Mouse (Mus musculus): Measurements from ENCODE around the gene Hvcn1. TPM values are rescaled to one million over a fixed set of nuclear protein-coding genes. Genes with fewer than 3 reads are reported as not detected.
"Not testable (repeated sequence)": the region's sequence is repeated elsewhere in the genome, so short reads cannot be mapped to it uniquely, and the experiment has no call there.

The Hvcn1 gene
- polyA plus RNA-seq, 1 experiment from 2014 or later = 2.6 TPM

GRCm38 (mm10) chr5:122208909-122209308 is 2.3 kb downstream of the Hvcn1 start:
- WGBS = 61% methylated on average over 6 of the region's 6 CpGs
- H3K4me1 ChIP-seq (replicated peaks) = peaks cover 14% of the 10 kb centered on the region
- H3K9ac ChIP-seq = no peak overlapping the region
- no peaks in the 10 kb centered on the region for H3K27me3 ChIP-seq
- peak overlapping the region; percentile 69 for H3K4me2 ChIP-seq
- H3K4me3 ChIP-seq = no peak overlapping the region
- peak overlapping the region; percentile 54; the same call in 1 of the 2 replicates for H3K27ac ChIP-seq
- H3K9me3 ChIP-seq (replicated peaks) = no peaks in the 10 kb centered on the region
- ATAC-seq (replicated peaks; ENCODE audit: insufficient number of reproducible peaks, insufficient read depth, low FRiP score, low read depth) = no peak
- no peaks in the 10 kb centered on the region for H3K36me3 ChIP-seq

DNA sequence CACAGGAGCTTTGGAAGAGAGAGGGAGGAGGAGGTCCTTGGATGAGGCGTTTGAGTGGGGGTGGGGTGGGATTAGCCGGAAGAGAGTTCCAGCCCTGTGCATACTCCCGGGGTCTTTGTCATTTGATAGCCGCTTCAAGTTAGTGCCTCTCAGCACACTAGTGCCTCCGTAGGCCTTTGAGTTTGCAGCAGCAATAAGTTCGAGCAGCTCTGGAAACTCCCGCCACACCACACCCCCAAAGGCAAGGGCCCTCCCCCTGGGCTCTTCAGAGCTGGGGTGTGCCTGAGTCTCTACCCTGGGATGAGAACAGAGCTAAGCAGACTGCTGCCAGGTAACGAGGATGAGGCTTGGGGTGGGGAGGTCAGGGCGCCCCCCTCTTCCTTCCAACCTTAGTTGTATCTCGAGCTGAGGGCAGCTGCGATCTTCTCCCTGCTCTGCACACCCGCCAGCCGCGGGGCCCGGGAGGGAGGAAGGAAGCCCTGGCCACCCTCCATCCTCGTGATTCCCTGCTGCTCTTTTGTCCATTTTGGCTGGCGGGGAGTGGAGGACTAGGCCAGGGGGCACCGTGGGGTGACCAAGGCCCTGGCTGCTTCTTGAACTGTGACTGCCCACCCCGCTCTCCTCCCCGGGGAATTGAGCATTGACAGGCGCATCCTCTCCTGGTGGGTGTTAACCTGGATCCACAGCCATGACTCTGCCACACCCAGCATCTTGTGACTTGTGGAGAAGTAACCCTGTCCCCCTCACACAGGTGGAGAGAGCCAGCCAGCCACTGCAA is 3.2 kb downstream of the Hvcn1 start:
- Histone ChIP-seq H3K9ac (peak overlapping the region; percentile 53), H3K27ac (peak overlapping the region; percentile 54; the same call in 1 of the 2 replicates), H3K4me1 (replicated peaks) (peaks cover 14% of the 10 kb centered on the region), H3K9me3 (replicated peaks) (no peaks in the 10 kb centered on the region), H3K36me3 (no peaks in the 10 kb centered on the region), H3K4me3 (peak overlapping the region; percentile 44), H3K4me2 (peak overlapping the region; percentile 69), H3K27me3 (no peaks in the 10 kb centered on the region)
- peak; percentile 59 for ATAC-seq (replicated peaks; ENCODE audit: insufficient number of reproducible peaks, insufficient read depth, low FRiP score, low read depth)
- 9% methylated on average over 18 of the region's 21 CpGs for WGBS

DNA sequence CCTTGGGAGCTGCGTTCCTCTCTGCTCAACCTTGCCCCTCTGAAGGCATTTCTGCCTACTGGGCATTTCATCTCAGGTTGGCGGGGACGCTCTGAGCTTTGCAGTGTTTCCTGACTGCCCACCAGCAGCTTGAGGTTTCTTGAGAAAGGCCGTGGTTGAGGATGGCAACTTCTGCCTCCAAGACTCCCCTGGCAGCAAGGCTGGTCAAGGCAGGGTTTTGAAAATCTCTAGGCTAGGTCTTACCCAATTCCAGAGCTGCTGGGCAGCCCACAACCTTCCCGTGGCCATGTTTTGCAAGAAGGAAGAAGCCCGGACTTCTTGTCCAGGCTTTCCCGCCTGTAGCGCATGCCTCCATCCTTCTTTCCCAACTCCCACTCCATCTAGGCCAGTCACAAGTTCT is 4.3 kb downstream of the Hvcn1 start:
- Histone ChIP-seq H3K4me1 (replicated peaks) (peaks cover 14% of the 10 kb centered on the region), H3K9ac (no peak overlapping the region), H3K4me3 (no peak overlapping the region), H3K36me3 (no peaks in the 10 kb centered on the region), H3K27me3 (no peaks in the 10 kb centered on the region), H3K27ac (no peak overlapping the region), H3K9me3 (replicated peaks) (no peaks in the 10 kb centered on the region), H3K4me2 (no peak overlapping the region)
- ATAC-seq (replicated peaks; ENCODE audit: insufficient number of reproducible peaks, insufficient read depth, low FRiP score, low read depth) = no peak
- 84% methylated on average over 8 of the region's 8 CpGs for WGBS

DNA sequence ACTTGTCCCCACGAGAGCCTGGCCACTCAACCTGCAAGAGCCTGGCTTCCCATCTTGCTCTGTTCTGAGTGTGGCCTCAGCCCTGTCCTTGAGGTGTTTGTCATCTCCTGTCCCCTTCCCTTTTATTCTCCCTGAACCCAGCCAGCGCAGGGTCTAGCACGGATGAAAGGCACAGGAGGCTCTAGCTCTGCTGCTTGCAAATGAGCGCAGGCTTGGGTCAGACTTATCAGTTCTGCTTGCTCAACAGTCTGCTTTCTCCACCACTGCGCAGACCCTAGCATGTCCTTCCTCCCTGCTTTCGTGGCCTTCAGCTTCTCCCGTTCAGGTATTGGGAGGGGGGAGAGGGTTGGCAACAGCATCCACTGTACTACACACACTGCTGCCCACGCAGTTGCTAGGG is 5.5 kb downstream of the Hvcn1 start:
- Histone ChIP-seq H3K9ac (no peak overlapping the region), H3K9me3 (replicated peaks) (no peaks in the 10 kb centered on the region), H3K4me3 (no peak overlapping the region), H3K4me2 (no peak overlapping the region), H3K4me1 (replicated peaks) (peaks cover 14% of the 10 kb centered on the region), H3K27me3 (no peaks in the 10 kb centered on the region), H3K27ac (no peak overlapping the region), H3K36me3 (no peaks in the 10 kb centered on the region)
- ATAC-seq (replicated peaks; ENCODE audit: insufficient number of reproducible peaks, insufficient read depth, low FRiP score, low read depth) = no peak
- WGBS = 81% methylated on average over 8 of the region's 8 CpGs

DNA sequence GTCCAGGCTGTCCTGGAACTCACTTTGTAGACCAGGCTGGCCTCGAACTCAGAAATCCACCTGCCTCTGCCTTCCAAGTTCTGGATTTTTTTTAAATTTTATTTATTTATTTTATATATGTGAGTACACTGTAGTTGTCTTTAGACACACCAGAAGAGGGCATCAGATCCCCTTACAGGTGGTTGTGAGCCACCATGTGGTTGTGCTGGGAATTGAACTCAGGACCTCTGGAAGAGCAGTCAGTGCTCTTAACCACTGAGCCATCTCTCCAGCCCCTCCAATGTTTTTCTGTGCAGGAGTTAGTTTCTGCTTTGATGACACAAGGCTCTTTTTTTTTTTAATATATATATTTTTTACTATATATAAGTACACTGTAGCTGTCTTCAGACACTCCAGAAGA is 6.2 kb downstream of the Hvcn1 start:
- WGBS = 94% methylated on average over 1 of the region's 1 CpGs
- not testable (repeated sequence) for H3K9me3 ChIP-seq (replicated peaks); H3K4me2 ChIP-seq; H3K27ac ChIP-seq; ATAC-seq (replicated peaks; ENCODE audit: insufficient number of reproducible peaks, insufficient read depth, low FRiP score, low read depth); H3K9ac ChIP-seq; H3K27me3 ChIP-seq; H3K36me3 ChIP-seq; H3K4me3 ChIP-seq
- peaks cover 14% of the 10 kb centered on the region for H3K4me1 ChIP-seq (replicated peaks)

DNA sequence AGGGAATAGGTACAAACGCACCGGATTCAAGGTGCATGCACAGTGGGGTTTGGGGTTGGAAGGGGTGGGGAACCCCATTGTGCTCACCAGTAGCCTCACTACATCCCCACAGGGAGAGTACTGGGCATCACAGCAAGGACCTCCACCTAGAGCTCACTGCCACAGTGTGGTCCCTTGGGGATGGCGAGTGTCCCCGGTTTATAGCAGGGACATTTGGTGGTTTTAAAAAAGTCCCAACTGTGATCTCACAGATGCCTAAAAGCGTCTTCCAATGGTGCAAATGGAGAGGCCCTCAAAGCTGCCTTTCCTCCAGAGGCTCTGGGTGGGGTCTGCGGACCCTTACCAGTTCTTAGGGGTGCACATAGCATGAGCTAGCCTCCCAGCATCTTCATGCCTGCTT is 7.3 kb downstream of the Hvcn1 start:
- Histone ChIP-seq H3K9ac (no peak overlapping the region), H3K27me3 (no peaks in the 10 kb centered on the region), H3K9me3 (replicated peaks) (no peaks in the 10 kb centered on the region), H3K4me1 (replicated peaks) (peaks cover 13% of the 10 kb centered on the region), H3K4me2 (no peak overlapping the region), H3K36me3 (no peaks in the 10 kb centered on the region), H3K27ac (no peak overlapping the region), H3K4me3 (no peak overlapping the region)
- WGBS = 91% methylated on average over 6 of the region's 6 CpGs
- ATAC-seq (replicated peaks; ENCODE audit: insufficient number of reproducible peaks, insufficient read depth, low FRiP score, low read depth) = no peak

DNA sequence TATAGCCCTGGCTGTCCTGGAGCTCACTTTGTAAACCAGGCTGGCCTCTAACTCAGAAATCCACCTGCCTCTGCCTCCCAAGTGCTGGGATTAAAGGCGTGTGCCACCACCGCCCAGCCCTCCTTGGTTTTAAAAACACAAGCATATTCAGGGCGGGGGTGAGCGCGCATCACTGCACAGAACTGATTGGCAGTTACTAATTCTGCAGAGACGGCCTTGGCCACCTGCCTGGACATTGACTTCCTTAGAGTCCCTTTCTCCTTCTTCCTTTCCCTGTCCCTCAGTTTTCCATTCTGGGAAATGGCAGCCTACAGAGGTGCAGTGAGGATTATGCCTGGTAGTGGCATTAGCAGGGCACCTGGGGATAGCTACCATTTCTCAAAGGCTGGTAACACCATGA is 11.0 kb downstream of the Hvcn1 start:
- ATAC-seq (replicated peaks; ENCODE audit: insufficient number of reproducible peaks, insufficient read depth, low FRiP score, low read depth) = no peak
- H3K4me3 ChIP-seq = no peak overlapping the region
- H3K4me1 ChIP-seq (replicated peaks) = peaks cover 7% of the 10 kb centered on the region
- H3K36me3 ChIP-seq = no peaks in the 10 kb centered on the region
- no peak overlapping the region for H3K9ac ChIP-seq
- no peaks in the 10 kb centered on the region for H3K9me3 ChIP-seq (replicated peaks)
- H3K4me2 ChIP-seq = no peak overlapping the region
- no peak overlapping the region for H3K27ac ChIP-seq
- 91% methylated on average over 6 of the region's 6 CpGs for WGBS
- no peaks in the 10 kb centered on the region for H3K27me3 ChIP-seq

DNA sequence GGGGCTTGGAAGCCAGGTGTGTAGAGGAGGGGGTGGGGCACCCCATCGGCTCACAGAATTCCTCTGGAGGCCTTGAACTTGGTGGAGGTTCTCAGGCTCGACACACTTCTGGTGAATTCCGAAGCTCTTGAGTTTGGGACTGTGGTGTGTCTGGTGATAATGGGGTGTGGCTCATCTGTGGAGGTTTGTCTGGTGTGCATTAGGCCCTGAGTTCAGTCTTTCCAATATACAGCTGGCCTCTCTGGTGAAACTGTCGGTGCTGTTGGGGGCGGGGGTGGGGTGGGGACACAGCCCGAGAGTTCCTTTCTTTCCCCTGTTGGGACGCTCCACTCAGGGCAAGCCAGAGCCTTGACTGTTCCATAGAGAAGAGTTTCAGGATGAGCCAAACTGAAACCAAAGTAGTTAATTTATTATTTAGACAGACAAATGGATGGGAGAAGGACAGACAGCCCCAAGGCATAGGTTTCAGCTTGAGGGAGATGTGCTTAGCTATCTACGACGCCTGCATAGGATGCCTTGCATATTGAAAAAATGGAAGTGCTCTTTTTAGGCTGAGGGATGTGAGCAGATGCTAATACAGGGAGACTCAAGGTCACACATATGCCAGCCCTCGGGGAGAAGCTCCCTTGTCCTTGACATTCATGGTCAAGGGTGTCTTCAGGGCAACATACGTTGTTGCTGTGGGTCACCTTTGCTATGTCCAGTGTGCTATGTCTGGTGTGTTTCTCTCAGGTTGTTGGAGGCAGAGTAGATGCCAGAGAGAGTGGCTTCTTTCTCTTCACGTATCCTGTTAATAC is 11.7 kb downstream of the Hvcn1 start:
- 77% methylated on average over 12 of the region's 12 CpGs for WGBS
- Histone ChIP-seq H3K4me2 (no peak overlapping the region), H3K4me3 (no peak overlapping the region), H3K4me1 (replicated peaks) (peaks cover 7% of the 10 kb centered on the region), H3K9ac (no peak overlapping the region), H3K9me3 (replicated peaks) (no peaks in the 10 kb centered on the region), H3K36me3 (no peaks in the 10 kb centered on the region), H3K27me3 (no peaks in the 10 kb centered on the region), H3K27ac (no peak overlapping the region)
- ATAC-seq (replicated peaks; ENCODE audit: insufficient number of reproducible peaks, insufficient read depth, low FRiP score, low read depth) = no peak

GRCm38 (mm10) chr5:122218928-122219327 is 12.3 kb downstream of the Hvcn1 start:
- no peak overlapping the region for H3K27ac ChIP-seq
- peaks cover 7% of the 10 kb centered on the region for H3K4me1 ChIP-seq (replicated peaks)
- H3K4me3 ChIP-seq = no peak overlapping the region
- no peak overlapping the region for H3K4me2 ChIP-seq
- no peak overlapping the region for H3K9ac ChIP-seq
- H3K36me3 ChIP-seq = no peaks in the 10 kb centered on the region
- 76% methylated on average over 7 of the region's 7 CpGs for WGBS
- no peaks in the 10 kb centered on the region for H3K9me3 ChIP-seq (replicated peaks)
- ATAC-seq (replicated peaks; ENCODE audit: insufficient number of reproducible peaks, insufficient read depth, low FRiP score, low read depth) = no peak
- H3K27me3 ChIP-seq = no peaks in the 10 kb centered on the region

DNA sequence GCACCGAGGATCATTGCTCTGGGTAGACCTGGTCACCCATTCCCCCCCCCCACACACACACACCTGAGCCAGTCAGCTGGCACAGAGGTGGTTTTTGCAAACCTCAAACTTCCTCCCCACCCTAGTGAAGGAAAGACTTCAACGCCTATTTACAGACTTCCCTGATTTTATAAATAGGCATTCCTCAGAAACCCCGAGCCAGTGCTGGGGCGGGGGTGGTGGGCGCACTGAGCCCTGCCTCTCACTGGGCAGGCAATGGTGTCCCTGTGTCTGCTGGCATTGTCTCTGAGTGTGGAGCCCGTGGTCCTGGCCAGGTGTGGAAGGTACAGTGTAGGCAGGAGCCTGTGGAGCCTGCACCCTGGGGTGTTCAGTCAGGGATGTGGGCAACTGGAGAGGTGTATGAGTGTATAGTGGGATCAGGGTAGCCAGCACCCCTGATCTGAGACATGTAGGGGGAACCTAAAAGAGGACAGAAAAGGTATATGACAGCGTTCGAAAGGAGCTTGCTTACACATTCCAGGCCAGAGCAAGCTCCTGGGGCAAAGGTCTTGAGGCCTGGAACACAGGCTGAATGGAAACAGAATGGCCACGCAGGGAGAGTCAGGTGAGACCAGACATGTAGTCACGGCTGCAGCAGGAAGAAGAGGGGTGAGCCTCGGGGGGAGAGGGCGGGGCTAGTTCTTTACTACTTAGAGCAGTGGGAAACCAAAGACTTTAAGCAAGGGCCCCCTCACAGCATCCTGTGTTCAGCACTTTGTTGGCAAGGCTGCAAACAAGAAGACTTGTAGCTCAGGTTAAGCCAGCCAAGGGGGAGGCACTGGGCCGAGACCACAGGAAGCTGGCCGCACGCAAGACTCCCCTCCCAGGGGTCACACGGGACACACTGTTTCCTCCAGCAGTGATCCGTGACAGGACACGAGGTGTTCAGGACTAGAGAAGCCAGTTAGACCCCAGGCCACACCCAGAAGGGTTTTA is 13.3 kb downstream of the Hvcn1 start:
- Histone ChIP-seq H3K4me3 (no peak overlapping the region), H3K9ac (no peak overlapping the region), H3K27ac (no peak overlapping the region), H3K9me3 (replicated peaks) (no peaks in the 10 kb centered on the region), H3K36me3 (no peaks in the 10 kb centered on the region), H3K4me2 (no peak overlapping the region), H3K27me3 (no peaks in the 10 kb centered on the region), H3K4me1 (replicated peaks) (peaks cover 7% of the 10 kb centered on the region)
- 52% methylated on average over 18 of the region's 18 CpGs for WGBS
- peak; percentile 45; the same call in 1 of the 2 replicates for ATAC-seq (replicated peaks; ENCODE audit: insufficient number of reproducible peaks, insufficient read depth, low FRiP score, low read depth)

GRCm38 (mm10) chr5:122221085-122221484 is 14.5 kb downstream of the Hvcn1 start:
- Histone ChIP-seq H3K4me1 (replicated peaks) (peaks cover 7% of the 10 kb centered on the region), H3K36me3 (no peaks in the 10 kb centered on the region), H3K9me3 (replicated peaks) (no peaks in the 10 kb centered on the region), H3K4me3 (no peak overlapping the region), H3K9ac (no peak overlapping the region), H3K4me2 (no peak overlapping the region), H3K27ac (no peak overlapping the region), H3K27me3 (no peaks in the 10 kb centered on the region)
- ATAC-seq (replicated peaks; ENCODE audit: insufficient number of reproducible peaks, insufficient read depth, low FRiP score, low read depth) = no peak
- WGBS = 87% methylated on average over 4 of the region's 4 CpGs

Data from heart, embryonic 15.5 days (tissue).